Mouse (Mus musculus): ENCODE data around the gene Abcb5.

GRCm38 (mm10) chr12:118902249-118902648 is 64.0 kb downstream of the Abcb5 start:
- no peak for TF ChIP-seq CTCF (IDR thresholded peaks at IDR 0.05; ENCODE audit: extremely low read depth, insufficient read length, insufficient replicate concordance, low read depth, low read length)
- TF ChIP-seq POLR2A (IDR thresholded peaks at IDR 0.05; ENCODE audit: low read depth, low read length) = no peak
